Mouse (Mus musculus): Measurements from ENCODE around the gene Slc22a15.
"Not testable (repeated sequence)": the region's sequence is repeated elsewhere in the genome, so short reads cannot be mapped to it uniquely, and the experiment has no call there.

The Slc22a15 gene

GRCm38 (mm10) chr3:101867001-101867421 is 57.2 kb downstream of the Slc22a15 start:
- DNase-seq (ENCODE audit: low spot score) = no peak

- no peak for DNase-seq (ENCODE audit: low spot score)
Measured at GRCm38 (mm10) chr3:101861856-101862255, 62.4 kb downstream of the Slc22a15 start.

- DNase-seq (ENCODE audit: low spot score) = no peak
Measured at GRCm38 (mm10) chr3:101860151-101860550, 64.1 kb downstream of the Slc22a15 start.

GRCm38 (mm10) chr3:101859740-101860139 is 64.5 kb downstream of the Slc22a15 start:
- no peak for DNase-seq (ENCODE audit: low spot score)

GRCm38 (mm10) chr3:101854075-101854474 is 70.2 kb downstream of the Slc22a15 start:
- DNase-seq (ENCODE audit: low spot score) = no peak

GRCm38 (mm10) chr3:101851363-101851762 is 72.9 kb downstream of the Slc22a15 start:
- no peak for DNase-seq (ENCODE audit: low spot score)

- DNase-seq (ENCODE audit: low spot score) = no peak
Measured at GRCm38 (mm10) chr3:101848816-101849215, 75.4 kb downstream of the Slc22a15 start, which contains the start of gene Mab21l3. Mab21l3 (minus strand) TSS chr3:101848959.

- no peak for DNase-seq (ENCODE audit: low spot score)
Measured at GRCm38 (mm10) chr3:101846096-101846495, 78.2 kb downstream of the Slc22a15 start.

- DNase-seq (ENCODE audit: low spot score) = no peak
Measured at GRCm38 (mm10) chr3:101842372-101843094, 81.7 kb downstream of the Slc22a15 start.

- DNase-seq (ENCODE audit: low spot score) = no peak
Measured at GRCm38 (mm10) chr3:101839327-101839726, 84.9 kb downstream of the Slc22a15 start.

GRCm38 (mm10) chr3:101836971-101837370 is 87.3 kb downstream of the Slc22a15 start:
- DNase-seq (ENCODE audit: low spot score) = no peak

- no peak for DNase-seq (ENCODE audit: low spot score)
Measured at GRCm38 (mm10) chr3:101836532-101836931, 87.7 kb downstream of the Slc22a15 start.

- DNase-seq (ENCODE audit: low spot score) = no peak
Measured at GRCm38 (mm10) chr3:101836045-101836444, 88.2 kb downstream of the Slc22a15 start.

- DNase-seq (ENCODE audit: low spot score) = no peak
Measured at GRCm38 (mm10) chr3:101831189-101831858, 92.9 kb downstream of the Slc22a15 start.

GRCm38 (mm10) chr3:101829881-101830616 is 94.2 kb downstream of the Slc22a15 start:
- DNase-seq (ENCODE audit: low spot score) = no peak

- no peak for DNase-seq (ENCODE audit: low spot score)
Measured at GRCm38 (mm10) chr3:101828595-101828994, 95.7 kb downstream of the Slc22a15 start.

GRCm38 (mm10) chr3:101827220-101827715 is 97.0 kb downstream of the Slc22a15 start:
- no peak for DNase-seq (ENCODE audit: low spot score)

GRCm38 (mm10) chr3:101824338-101824737 is 99.9 kb downstream of the Slc22a15 start:
- no peak for DNase-seq (ENCODE audit: low spot score)

GRCm38 (mm10) chr3:101822052-101822451 is 102.2 kb downstream of the Slc22a15 start:
- DNase-seq (ENCODE audit: low spot score) = no peak

- not testable (repeated sequence) for DNase-seq (ENCODE audit: low spot score)
Measured at GRCm38 (mm10) chr3:101820708-101821107, 103.5 kb downstream of the Slc22a15 start.

GRCm38 (mm10) chr3:101816006-101816405 is 108.2 kb downstream of the Slc22a15 start:
- DNase-seq (ENCODE audit: low spot score) = no peak

GRCm38 (mm10) chr3:101814790-101815189 is 109.5 kb downstream of the Slc22a15 start:
- DNase-seq (ENCODE audit: low spot score) = no peak

Measured in spleen, adult 12 weeks (tissue).